Mouse (Mus musculus): ENCODE data around the gene Lemd1.

DNA sequence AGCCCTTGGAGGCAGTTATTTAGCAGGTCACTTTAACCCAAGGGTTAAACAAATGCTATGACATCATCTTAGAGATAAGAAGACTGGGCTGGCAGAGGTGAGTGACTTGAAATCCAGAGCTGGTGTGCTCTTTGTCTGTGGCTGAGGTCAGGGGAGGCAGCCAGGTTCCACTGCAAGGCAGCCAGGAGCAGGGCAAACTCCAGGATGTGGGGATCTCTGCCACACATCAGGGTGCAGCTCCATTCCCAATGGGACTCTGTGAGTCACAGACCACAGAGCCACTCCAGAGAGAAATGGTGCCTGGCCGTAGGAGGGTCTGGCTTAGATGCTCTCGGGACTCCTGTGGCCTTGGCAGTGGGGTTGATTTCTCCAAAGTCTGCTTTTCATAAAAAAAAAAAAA is 39.3 kb upstream of the Lemd1 start:
- TF ChIP-seq CTCF (IDR thresholded peaks at IDR 0.05; ENCODE audit: borderline replicate concordance, insufficient read depth, low read length) = no peak
- no peak for TF ChIP-seq POLR2A (IDR thresholded peaks at IDR 0.05; ENCODE audit: low read depth, low read length)
